Mouse (Mus musculus): ENCODE results near the gene Man2b2.

Man2b2 gene

GRCm38 (mm10) chr5:36829913-36830879 is at the start of gene Man2b2:
Gene Man2b2 (minus strand): TSS chr5:36830653.
- DNase-seq (ENCODE audit: low spot score in 2 of 2) = peak; percentile 79 to 83

- no peak for DNase-seq (ENCODE audit: low spot score in 2 of 2)
Observed at GRCm38 (mm10) chr5:36878801-36879200, 48.3 kb upstream of the Man2b2 start.

- no peak for DNase-seq (ENCODE audit: low spot score in 2 of 2)
Observed at GRCm38 (mm10) chr5:36877641-36878040, 47.2 kb upstream of the Man2b2 start.

- DNase-seq (ENCODE audit: low spot score in 2 of 2) = no peak
Observed at GRCm38 (mm10) chr5:36876777-36877396, 46.4 kb upstream of the Man2b2 start.

- no peak for DNase-seq (ENCODE audit: low spot score in 2 of 2)
Observed at GRCm38 (mm10) chr5:36875956-36876355, 45.5 kb upstream of the Man2b2 start.

- no peak for DNase-seq (ENCODE audit: low spot score in 2 of 2)
Observed at GRCm38 (mm10) chr5:36870916-36871315, 40.5 kb upstream of the Man2b2 start.

- peak; percentile 70 for DNase-seq (ENCODE audit: low spot score in 2 of 2)
Observed at GRCm38 (mm10) chr5:36869578-36870236, 39.3 kb upstream of the Man2b2 start.

GRCm38 (mm10) chr5:36869186-36869577 is 38.7 kb upstream of the Man2b2 start:
- DNase-seq (ENCODE audit: low spot score in 2 of 2) = no peak

- peak in 1 of 2 experiments; percentile 49 for DNase-seq (ENCODE audit: low spot score in 2 of 2)
Observed at GRCm38 (mm10) chr5:36868266-36869090, 38.0 kb upstream of the Man2b2 start, which contains the start of gene Ppp2r2c. Gene Ppp2r2c (plus strand): TSS chr5:36868513.

- no peak for DNase-seq (ENCODE audit: low spot score in 2 of 2)
Observed at GRCm38 (mm10) chr5:36867561-36867960, 37.1 kb upstream of the Man2b2 start.

GRCm38 (mm10) chr5:36866701-36867250 is 36.3 kb upstream of the Man2b2 start:
- no peak for DNase-seq (ENCODE audit: low spot score in 2 of 2)

GRCm38 (mm10) chr5:36861084-36861483 is 30.6 kb upstream of the Man2b2 start:
- no peak for DNase-seq (ENCODE audit: low spot score in 2 of 2)

GRCm38 (mm10) chr5:36857546-36857945 is 27.1 kb upstream of the Man2b2 start:
- no peak for DNase-seq (ENCODE audit: low spot score in 2 of 2)

- DNase-seq (ENCODE audit: low spot score in 2 of 2) = no peak
Observed at GRCm38 (mm10) chr5:36856529-36856928, 26.1 kb upstream of the Man2b2 start.

- DNase-seq (ENCODE audit: low spot score in 2 of 2) = no peak
Observed at GRCm38 (mm10) chr5:36855180-36855579, 24.7 kb upstream of the Man2b2 start.

GRCm38 (mm10) chr5:36851572-36851971 is 21.1 kb upstream of the Man2b2 start:
- DNase-seq (ENCODE audit: low spot score in 2 of 2) = no peak

- DNase-seq (ENCODE audit: low spot score in 2 of 2) = peak in 1 of 2 experiments; percentile 59
Observed at GRCm38 (mm10) chr5:36844490-36844889, 14.0 kb upstream of the Man2b2 start.

- no peak for DNase-seq (ENCODE audit: low spot score in 2 of 2)
Observed at GRCm38 (mm10) chr5:36841701-36842100, 11.2 kb upstream of the Man2b2 start.

GRCm38 (mm10) chr5:36840092-36840491 is 9.6 kb upstream of the Man2b2 start:
- DNase-seq (ENCODE audit: low spot score in 2 of 2) = no peak

GRCm38 (mm10) chr5:36839602-36840001 is 9.1 kb upstream of the Man2b2 start:
- no peak for DNase-seq (ENCODE audit: low spot score in 2 of 2)

- DNase-seq (ENCODE audit: low spot score in 2 of 2) = peak; percentile 72 to 81
Observed at GRCm38 (mm10) chr5:36839032-36839431, 8.6 kb upstream of the Man2b2 start.

Data from right cerebral cortex, postnatal 36 days (tissue).